Mouse (Mus musculus) small intestine, adult 2 months (tissue): ENCODE measurements at regions not wholly inside any gene's neighbourhood (a gene's known extent, or its start where the extent isn't known, plus 50 kb on each side); places are given as distances from the start of the nearest gene placed in this dataset.

Experiments
- CTCF ChIP-seq: fragments of 200-500 bp; IDR thresholded peaks from 2 replicates; pipeline ENCODE4 v1.5.1; 2012; ENCODE audit warnings: low read depth, mild to moderate bottlenecking, control low read depth, inconsistent platforms, low read length, moderate library complexity, mixed read lengths; ENCODE audit not compliant: insufficient replicate concordance, insufficient read length; ENCODE audit errors: extremely low read depth
- POLR2A ChIP-seq: fragments of 200-500 bp; IDR thresholded peaks from 2 replicates; pipeline ENCODE4 v1.6.1; 2012; ENCODE audit warnings: low read depth, mild to moderate bottlenecking, control low read depth, inconsistent platforms, low read length, moderate library complexity

GRCm38 (mm10) chr7:129980501-129980900, 388.8 kb downstream of the Wdr11 start:
- no peak for TF ChIP-seq CTCF
- no peak for TF ChIP-seq POLR2A
